Mouse (Mus musculus) small intestine, adult 2 months (tissue): ENCODE results near the gene Dok1.

Experiments
- CTCF ChIP-seq: fragments of 200-500 bp; IDR thresholded peaks from 2 replicates; pipeline ENCODE4 v1.5.1; 2012; ENCODE audit warnings: low read depth, mild to moderate bottlenecking, control low read depth, inconsistent platforms, low read length, moderate library complexity, mixed read lengths; ENCODE audit not compliant: insufficient replicate concordance, insufficient read length; ENCODE audit errors: extremely low read depth
- POLR2A ChIP-seq: fragments of 200-500 bp; IDR thresholded peaks from 2 replicates; pipeline ENCODE4 v1.6.1; 2012; ENCODE audit warnings: low read depth, mild to moderate bottlenecking, control low read depth, inconsistent platforms, low read length, moderate library complexity

DNA sequence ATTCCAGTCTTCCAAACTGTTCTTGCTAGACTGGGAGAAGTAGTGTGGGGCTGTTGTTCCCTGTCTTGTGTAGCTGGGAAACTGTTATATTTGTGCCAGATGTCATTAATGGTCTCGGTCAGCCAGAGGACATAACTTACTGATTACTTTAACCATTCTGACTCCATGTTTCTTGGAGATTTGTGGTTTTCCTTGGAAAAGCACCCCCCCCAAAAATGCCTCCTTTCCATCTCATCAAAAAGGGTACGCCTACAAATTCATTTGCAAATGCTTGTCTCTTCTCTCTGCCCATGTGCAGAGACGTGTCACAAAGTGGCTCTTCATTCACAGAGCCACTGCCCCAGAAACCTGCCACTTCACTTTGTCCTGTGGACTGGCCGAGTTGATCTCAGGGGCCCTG is 8.8 kb downstream of the Dok1 start:
- TF ChIP-seq POLR2A, result no peak
- TF ChIP-seq CTCF, result no peak
